Mouse (Mus musculus) T-helper 1 cell (primary cell): ENCODE measurements around the gene Bmp5.

ENCODE experiments used
- in situ Hi-C: fragments of 300-600 bp; cut with MboI, MseI; formaldehyde crosslinking; loops from one replicate; pipeline ENCODE4 v1.15.1; 2025; ENCODE audit warnings: high pct_unique_total_duplicates

Bmp5 gene

GRCm38 (mm10) chr9:75839450-75839849 is 64.3 kb downstream of the Bmp5 start:
- in situ Hi-C loops, result no loop called here

- in situ Hi-C loops, result no loop called here
Observed at GRCm38 (mm10) chr9:75840841-75841240, 65.7 kb downstream of the Bmp5 start.

GRCm38 (mm10) chr9:75846010-75846409 is 70.8 kb downstream of the Bmp5 start:
- in situ Hi-C loops, result no loop called here

GRCm38 (mm10) chr9:75850670-75851228 is 75.6 kb downstream of the Bmp5 start:
- in situ Hi-C loops, result no loop called here

GRCm38 (mm10) chr9:75858161-75858560 is 83.0 kb downstream of the Bmp5 start:
- in situ Hi-C loops, result no loop called here

GRCm38 (mm10) chr9:75858939-75859338 is 83.8 kb downstream of the Bmp5 start:
- in situ Hi-C loops, result no loop called here

GRCm38 (mm10) chr9:75870332-75871177 is 95.4 kb downstream of the Bmp5 start:
- in situ Hi-C loops, result no loop called here

GRCm38 (mm10) chr9:75876333-75876732 is 101.2 kb downstream of the Bmp5 start:
- in situ Hi-C loops, result no loop called here

- in situ Hi-C loops, result no loop called here
Observed at GRCm38 (mm10) chr9:75883481-75884190, 108.5 kb downstream of the Bmp5 start.

GRCm38 (mm10) chr9:75886801-75887544 is 111.8 kb downstream of the Bmp5 start:
- in situ Hi-C loops, result no loop called here

GRCm38 (mm10) chr9:75896918-75897317 is 121.8 kb downstream of the Bmp5 start:
- in situ Hi-C loops, result no loop called here

- in situ Hi-C loops, result no loop called here
Observed at GRCm38 (mm10) chr9:75898022-75898421, 122.9 kb downstream of the Bmp5 start.

- in situ Hi-C loops, result loop anchor here (5.0 kb wide), 1 partner anchor 56 kb away; no protein-coding TSS in a partner anchor
Observed at GRCm38 (mm10) chr9:75901219-75901618, 126.1 kb downstream of the Bmp5 start.

- in situ Hi-C loops, result no loop called here
Observed at GRCm38 (mm10) chr9:75905497-75905896, 130.3 kb downstream of the Bmp5 start.

- in situ Hi-C loops, result no loop called here
Observed at GRCm38 (mm10) chr9:75910112-75910799, 135.1 kb downstream of the Bmp5 start.

- in situ Hi-C loops, result no loop called here
Observed at GRCm38 (mm10) chr9:75911542-75911941, 136.4 kb downstream of the Bmp5 start.

GRCm38 (mm10) chr9:75916027-75916426 is 140.9 kb downstream of the Bmp5 start:
- in situ Hi-C loops, result no loop called here

- in situ Hi-C loops, result no loop called here
Observed at GRCm38 (mm10) chr9:75927196-75927880, 152.2 kb downstream of the Bmp5 start.

- in situ Hi-C loops, result no loop called here
Observed at GRCm38 (mm10) chr9:75928068-75928467, 152.9 kb downstream of the Bmp5 start.

GRCm38 (mm10) chr9:75944663-75945062 is 169.5 kb downstream of the Bmp5 start:
- in situ Hi-C loops, result no loop called here
